Mouse (Mus musculus): Measurements from ENCODE around the gene Pop7.

- no peak for TF ChIP-seq CEBPB (IDR thresholded peaks at IDR 0.05; ENCODE audit: insufficient read depth, poor library complexity, severe bottlenecking)
- TF ChIP-seq E2F4 (IDR thresholded peaks at IDR 0.05; ENCODE audit: insufficient read depth): no peak
- no peak for TF ChIP-seq MAX (IDR thresholded peaks at IDR 0.05; ENCODE audit: low read depth)
- no peak for TF ChIP-seq POLR2A (IDR thresholded peaks at IDR 0.05; ENCODE audit: insufficient read length, low read depth)
Measured at GRCm38 (mm10) chr5:137472252-137472904, 29.9 kb downstream of the Pop7 start.
